Mouse (Mus musculus): ENCODE data around the gene Stau1.
"Not testable (repeated sequence)": the region's sequence is repeated elsewhere in the genome, so short reads cannot be mapped to it uniquely, and the experiment has no call there.

Gene Stau1

DNA sequence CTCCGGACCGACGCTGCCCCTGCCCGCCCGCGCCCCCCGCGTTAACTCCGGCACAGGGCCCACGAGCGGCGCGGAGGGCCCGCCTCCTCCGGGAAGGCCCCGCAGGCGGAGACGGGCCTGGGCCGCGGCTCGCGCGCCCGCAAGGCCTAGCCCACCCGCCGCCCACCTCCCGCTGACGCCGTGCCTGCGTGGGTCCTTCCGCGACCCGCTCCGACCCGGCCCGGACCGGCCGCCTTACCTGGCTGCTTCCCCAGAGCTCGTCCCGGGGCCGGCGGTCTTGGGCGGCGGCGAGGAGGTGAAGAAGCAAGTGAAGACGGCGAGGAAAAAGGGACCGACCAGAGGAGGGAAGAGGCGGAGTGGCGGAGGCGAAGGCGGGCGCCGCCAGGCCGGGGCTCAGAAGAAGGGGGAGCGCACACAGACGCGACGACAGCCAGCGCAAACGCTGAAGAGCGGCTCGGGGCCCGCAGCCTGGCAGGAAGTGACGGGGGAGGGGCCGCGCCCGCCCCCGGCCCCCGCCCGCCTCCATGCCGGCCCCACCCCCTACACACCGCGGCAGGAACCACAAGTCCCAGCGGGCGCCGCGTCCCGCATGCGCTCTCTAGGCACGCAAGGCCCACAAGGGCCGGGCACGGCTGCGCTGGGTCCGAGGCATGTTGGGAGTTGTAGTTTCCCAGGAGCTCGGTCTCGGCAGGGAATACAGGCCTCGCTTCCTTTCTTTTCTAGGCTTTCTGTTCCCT, at the start of gene Stau1:
Gene Stau1 (minus strand): TSS at position 504 of the 737 bp plus-strand sequence.
- DNase-seq (ENCODE audit: low read depth, low spot score): peak; percentile 99

DNA sequence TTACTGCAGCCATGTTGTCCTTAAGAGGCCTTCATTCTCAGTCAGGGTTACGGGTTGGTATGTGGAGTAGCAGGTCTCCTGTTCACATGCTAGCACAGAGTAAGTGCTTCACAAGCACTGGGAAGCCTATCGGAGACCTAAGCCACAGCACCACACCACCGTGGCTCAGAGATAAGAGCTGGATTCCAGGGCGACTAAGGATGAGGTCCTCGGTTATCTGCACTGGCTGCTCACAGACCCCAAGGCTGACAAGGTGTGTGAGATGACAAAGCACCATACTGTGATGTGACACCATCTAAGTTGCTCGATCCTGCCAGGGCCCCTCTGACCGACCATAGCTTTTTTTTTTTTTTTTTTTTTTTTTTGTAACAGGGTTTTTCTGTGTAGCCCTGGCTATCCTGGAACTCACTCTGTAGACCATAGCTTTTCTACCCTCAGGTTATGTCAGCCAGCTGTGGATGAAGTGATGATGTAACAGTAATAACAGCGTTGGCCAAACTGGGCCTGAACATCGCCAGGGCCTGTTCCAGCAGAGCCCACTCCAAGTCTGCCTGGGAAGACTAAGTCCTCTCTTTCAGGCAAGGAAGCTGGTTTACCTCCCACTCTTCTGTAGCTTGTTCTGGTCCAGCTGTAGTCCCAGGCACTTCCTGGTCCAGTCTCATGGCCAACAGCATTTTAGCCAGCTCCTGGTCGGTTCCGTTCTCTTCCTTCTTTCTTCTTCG, 47.5 kb upstream of the Stau1 start:
- no peak for DNase-seq (ENCODE audit: low read depth, low spot score)

DNA sequence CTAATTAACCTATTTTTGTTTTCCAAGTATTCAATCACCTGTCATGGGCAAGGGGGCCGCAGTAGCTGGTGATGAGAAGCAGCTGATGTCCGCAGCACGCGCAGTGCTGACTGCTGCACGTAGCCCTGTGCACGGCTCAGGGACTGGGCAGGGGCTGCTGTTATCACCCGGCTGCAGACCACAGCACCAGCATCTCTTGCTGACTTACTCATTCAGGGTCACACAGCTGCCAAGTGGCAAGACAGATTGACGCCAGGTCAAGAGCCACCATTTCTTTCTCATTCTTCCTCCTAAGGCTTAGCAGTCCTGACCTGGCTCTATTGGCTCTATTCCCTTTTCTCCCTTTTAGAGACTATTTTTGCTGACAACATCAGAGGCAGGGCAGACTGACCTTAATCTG, 43.3 kb upstream of the Stau1 start:
- no peak for DNase-seq (ENCODE audit: low read depth, low spot score)

DNA sequence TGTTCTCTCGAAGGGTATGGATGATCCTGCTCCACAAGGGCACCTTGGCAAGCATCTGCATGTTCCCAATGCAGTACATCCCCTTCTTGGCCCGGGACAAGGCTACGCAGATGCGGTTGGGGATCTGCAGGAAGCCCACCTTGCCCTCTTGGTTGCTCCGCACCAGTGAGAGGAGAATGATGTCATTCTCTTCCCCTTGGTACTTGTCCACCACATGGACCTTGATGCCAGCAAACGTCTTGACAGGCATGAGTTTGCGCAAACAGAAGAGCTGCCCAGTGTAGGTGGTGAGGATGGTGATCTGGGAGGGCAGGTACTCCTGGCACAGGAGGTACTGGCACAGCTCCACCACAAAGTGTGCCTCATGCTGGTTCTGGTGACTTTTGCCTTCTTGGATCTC, 42.6 kb upstream of the Stau1 start:
- DNase-seq (ENCODE audit: low read depth, low spot score): no peak

DNA sequence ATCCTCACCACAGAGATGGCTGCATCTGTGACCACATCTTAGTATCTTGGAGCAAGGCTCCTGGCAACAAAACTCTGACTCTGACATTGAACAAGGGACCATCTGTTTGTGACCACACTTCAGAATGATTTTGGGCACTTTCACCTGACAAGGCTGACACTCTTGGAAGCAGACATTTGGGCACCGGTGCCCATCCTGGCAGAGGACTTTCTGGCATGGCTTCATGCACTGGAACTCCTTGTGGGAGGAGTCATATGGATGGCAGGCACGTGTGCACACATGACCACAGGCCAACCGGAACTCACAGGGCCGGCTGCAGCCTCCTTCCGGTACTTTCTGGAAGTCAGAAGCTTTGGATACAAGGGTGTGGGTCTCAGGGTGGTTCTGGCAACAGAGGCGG, 42.2 kb upstream of the Stau1 start:
- no peak for DNase-seq (ENCODE audit: low read depth, low spot score)

DNA sequence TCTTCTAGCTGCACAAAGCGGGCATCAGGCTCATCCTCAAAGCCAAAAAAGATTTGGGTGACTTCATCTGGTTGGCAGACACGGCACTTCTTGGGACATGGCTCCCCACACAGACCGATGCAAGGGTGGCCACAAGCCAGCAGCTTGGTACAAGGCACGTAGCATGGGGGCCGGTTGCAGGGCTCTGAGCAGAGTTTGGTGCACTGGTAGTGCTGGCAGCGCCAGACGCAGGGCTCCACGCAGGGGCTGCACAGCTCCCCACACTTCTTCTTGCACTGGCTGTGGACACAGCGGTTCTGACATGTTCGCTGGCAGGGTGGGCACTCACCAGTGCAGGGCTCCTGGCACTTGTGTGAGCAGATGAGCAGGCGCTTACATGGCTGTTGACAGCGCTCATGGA, 41.6 kb upstream of the Stau1 start:
- DNase-seq (ENCODE audit: low read depth, low spot score): no peak

DNA sequence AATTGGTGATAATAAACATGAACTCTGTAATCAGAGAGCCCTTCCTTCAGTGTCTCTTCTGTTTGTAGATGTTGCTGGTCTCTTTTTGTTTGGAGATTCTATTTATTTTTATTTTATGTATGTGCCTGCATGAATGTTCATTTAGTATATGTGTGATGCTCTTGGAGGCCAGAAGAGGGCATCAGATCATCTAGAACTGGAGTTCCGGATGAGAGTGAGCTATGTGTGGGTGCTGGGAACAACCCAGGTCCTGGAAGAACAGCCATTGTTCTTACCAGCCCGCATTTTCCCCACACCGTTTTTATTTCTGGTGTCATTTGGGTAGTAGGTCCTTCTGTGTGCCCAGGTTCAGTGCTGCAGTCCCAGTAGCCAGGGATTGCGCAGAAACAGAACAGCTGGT, 34.4 kb upstream of the Stau1 start:
- DNase-seq (ENCODE audit: low read depth, low spot score): peak; percentile 50

DNA sequence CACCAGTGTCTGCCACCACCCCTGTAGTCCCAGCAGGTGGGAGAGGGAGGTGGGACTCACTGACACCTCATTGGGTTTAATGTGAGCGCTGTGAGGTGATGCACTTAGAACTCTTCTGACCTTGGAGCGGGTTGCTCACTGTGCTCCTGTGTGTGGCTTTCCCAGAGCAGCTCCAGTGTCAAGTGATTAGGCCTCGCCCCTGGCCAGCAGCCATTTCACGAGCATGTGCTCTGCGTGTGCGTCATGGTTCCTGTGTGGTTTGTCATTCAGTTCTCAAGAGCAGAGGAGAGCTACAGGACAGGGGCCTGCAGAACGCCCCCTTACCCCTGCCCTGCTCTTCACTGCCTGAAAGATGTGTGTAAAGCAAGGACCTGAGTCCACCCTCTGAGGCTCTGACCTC, 32.5 kb upstream of the Stau1 start:
- DNase-seq (ENCODE audit: low read depth, low spot score): no peak

DNA sequence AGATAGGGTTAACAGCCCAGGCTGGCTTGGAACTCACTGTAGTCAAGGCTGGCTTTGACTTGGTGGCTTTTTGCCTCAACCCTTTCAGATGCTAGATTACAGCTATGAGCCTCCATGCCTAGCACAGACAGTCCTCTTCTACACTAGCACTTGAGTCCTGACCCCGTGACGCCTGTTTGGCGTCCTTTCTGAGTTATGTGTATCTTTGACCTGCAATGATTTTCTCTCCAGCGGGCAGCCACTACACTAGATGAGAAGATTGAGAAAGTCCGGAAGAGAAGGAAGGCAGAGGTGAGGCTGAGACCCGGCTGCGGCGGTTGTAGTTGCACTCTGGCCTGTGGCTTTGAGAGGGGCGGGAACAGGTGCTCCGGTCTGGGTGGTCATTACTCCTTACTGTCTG, 23.3 kb upstream of the Stau1 start:
- DNase-seq (ENCODE audit: low read depth, low spot score): no peak

DNA sequence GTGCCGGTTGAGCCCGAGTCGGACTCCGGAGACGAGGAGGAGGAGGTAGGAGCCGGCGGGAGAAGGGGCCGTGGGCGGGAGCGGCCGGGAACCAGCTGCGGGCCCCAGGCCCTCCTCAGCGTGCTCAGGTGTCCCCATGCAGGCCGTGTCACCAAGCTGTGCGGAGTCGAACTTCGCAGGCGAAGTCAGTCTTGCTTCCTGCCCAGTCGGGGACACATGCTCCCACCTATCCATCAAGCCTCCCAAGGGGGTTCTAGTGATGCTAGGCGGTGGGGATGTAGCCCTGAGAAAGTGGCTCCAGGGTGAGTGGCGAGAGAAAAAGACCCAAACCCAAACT, 19.3 kb upstream of the Stau1 start:
- DNase-seq (ENCODE audit: low read depth, low spot score): no peak

DNA sequence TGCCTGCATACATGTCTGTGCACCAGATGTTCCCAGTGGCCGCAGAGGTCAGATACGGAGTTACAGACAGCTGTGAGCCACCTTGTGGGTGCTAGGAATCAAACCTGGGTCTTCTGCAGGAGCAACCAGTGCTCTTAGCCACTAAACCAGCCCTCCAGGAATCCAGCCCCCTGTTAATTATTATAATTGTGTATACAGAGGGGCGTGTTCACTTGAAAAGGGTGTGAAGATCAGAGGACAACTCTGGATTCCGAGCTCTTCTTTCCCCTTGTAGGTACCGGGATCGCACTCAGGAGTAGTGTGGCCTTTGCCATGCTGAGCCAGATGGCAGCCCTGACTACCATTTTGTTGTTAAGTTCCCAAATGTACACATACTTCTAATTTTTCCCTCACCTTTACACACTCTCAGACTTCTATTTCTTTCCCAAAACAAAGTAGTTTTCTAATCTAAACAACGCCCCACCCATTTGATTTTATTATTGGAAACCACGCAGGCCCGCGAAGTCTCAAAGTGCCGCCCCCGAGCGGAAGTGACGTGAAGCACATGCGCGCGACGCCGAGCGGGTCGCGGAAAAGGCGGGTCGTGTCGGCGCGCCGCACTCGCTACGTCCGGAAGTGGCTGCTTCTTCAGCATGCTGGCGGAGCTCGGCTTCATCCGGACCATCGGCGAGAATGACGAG, 18.7 kb upstream of the Stau1 start, which contains the start of gene Ddx27:
Gene Ddx27 (plus strand): TSS at position 492 of the 680 bp plus-strand sequence.
- peak; percentile 97 for DNase-seq (ENCODE audit: low read depth, low spot score)

DNA sequence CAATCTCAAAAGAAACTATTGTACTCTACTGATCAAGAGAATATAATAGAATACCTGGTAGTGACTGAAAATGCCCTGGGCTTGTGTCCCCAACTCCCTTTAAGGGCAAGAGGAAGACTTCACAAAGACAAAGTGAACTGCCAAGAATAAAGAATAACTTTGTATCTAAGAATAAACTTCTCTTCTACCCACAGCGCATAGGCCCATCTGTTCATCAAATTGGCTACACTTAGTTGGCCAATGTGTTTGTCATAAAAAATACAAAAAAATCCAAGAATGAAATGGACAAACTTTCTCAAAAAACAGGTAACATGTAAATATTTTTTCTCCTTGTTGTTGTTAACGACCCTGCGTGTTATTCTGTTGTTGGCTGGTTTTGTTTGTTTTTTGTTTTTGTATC, 14.4 kb upstream of the Stau1 start:
- no peak for DNase-seq (ENCODE audit: low read depth, low spot score)

DNA sequence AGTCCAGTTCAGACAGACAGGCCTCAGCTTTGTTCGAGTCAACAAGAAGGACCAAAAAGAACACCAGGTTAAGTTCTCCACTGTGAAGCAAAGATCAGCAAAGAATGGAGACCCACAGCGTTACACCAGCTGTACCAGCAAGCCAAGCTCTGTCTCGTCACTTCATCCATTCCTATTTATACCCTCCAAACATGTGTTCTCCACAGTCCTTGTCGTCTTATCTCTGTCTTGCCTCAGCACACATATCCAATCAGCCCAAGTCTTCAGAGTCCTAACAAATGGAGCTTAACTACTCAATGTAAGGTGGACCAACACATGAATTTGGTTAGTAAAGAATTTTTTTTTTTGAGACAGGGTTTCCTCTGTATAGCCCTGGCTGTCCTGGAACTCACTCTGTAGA, 13.4 kb upstream of the Stau1 start:
- DNase-seq (ENCODE audit: low read depth, low spot score): no peak

DNA sequence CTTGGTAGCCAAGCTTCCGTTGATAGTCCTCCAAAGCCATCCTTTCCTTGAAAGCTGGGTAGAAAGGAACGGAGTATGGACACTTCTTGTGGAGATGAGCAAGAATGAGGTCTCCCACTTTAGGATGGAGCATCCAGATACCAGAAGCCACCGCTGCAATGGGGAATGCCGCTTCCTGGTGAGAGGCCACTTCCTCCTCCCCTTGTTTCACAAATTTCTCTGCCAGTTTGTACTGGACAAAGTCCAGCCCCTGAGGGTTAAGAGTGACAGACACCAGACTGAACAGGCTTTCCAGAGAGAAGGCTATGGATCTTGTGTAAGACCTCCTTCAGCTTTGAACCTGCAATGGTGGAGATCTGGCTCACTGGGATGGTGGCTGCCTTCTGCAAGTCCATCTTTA, 11.5 kb upstream of the Stau1 start:
- not testable (repeated sequence) for DNase-seq (ENCODE audit: low read depth, low spot score)

DNA sequence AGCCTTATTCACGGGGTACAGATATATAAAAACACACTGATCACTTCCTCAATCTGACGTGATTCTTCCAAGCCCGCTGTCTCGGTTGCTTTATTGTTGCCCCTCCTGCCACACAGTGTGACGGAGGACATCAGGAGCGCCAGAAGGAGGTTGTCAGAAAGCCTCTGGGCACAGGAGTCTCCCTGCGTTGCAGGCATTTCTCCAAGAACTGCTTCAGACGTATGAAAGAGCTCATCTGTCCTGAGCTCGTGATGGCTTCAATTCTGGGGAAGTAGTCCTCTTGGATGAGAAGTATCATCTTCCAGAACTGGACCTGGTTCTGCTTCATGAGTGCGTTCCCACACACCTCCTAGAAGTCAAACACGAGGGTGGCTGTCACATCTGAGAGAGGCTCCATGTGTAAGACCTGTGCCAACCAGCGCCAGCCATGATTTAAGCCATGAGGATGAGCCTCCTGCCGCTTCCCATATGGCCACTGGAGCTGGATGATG, 10.9 kb upstream of the Stau1 start:
- DNase-seq (ENCODE audit: low read depth, low spot score): no peak

DNA sequence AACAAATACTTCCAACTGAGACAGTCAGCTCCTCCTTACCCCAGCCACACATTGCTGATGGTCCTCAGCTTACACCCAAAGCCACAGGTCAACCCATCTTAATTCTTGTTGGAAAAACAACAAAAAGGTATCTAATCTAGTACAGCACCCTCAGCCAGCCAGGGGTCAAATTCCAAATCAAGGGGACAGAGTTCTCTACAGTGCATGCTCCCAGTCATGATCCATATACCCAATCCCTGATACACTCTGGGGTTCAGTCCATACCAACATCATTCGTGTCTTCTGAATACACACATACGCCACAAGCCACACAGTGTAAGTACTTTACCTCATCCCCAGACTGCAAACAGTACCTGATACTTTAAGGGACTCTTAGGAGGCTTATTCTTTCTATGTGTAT, 10.3 kb upstream of the Stau1 start:
- no peak for DNase-seq (ENCODE audit: low read depth, low spot score)

DNA sequence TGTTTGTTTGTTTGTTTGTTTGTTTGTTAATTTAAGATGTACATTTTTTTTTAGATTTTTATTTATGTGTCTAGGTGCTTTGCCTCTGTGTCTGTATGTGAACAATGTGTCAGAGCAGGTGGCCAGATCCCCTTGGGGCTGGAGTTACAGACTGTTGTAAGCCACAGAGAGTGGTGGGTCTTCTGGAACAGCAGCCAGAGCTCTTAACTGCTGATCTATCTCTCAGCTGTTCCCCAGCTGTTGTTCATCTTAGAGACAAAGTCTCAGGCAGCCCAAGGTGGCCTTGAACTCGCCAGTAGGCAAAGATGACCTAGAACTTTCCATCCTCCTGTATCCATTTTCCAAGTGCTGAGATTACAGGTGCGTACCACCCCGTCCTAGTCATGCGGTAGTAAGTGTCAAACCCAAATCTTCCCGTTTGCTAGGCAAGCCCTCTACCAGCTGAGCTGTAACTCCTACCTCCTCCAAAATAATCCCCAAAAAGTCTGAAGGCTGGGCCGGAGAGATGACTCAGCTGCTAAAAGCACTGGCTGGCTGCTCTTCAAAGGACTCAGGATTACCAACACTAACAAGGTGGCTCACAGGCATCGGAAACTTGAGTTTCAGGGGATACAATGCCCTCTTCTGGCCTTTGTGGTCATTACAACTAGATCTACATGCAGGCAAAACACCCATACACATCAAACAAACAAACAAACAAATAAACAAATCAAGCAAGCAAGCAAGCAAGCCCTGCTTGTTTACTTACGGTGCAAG, 8.2 kb upstream of the Stau1 start:
- DNase-seq (ENCODE audit: low read depth, low spot score): peak; percentile 88

DNA sequence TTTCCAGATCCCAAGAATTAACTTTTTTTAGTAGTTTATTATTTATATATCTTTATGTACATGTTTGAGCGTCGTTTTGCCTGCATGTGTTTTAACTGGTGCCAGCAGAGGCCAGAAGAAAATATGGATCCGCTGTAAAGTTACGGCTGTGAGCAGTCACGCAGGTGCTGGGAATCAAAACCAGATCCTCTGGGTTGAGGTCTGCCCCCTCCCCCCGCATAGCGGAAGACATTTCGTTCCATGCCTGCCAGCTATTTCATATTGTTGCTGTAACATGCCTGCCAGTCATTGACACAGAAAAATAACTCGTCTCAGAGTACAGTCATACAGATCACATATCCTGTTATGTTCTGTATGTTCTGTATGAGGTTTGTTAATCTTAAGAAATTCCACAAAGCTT, 5.4 kb upstream of the Stau1 start:
- no peak for DNase-seq (ENCODE audit: low read depth, low spot score)

DNA sequence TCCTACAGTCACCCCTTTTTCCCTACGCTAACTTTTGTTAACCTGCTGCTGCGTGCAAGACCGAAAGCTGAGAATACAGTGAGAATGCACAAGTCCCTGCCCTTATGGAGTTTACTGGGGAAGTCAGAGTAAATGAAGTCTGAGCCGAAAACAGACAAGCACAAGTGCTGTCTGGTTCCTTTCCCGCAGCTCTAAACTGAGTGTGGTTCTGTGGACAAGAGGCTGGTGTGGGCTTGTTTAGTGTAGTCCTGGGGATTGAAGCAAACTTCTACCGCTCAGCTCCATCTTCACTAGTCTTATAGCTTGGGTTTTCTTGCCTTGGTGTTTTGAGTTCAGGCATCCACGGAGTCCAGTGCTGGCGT, 415 bp upstream of the Stau1 start:
- no peak for DNase-seq (ENCODE audit: low read depth, low spot score)

DNA sequence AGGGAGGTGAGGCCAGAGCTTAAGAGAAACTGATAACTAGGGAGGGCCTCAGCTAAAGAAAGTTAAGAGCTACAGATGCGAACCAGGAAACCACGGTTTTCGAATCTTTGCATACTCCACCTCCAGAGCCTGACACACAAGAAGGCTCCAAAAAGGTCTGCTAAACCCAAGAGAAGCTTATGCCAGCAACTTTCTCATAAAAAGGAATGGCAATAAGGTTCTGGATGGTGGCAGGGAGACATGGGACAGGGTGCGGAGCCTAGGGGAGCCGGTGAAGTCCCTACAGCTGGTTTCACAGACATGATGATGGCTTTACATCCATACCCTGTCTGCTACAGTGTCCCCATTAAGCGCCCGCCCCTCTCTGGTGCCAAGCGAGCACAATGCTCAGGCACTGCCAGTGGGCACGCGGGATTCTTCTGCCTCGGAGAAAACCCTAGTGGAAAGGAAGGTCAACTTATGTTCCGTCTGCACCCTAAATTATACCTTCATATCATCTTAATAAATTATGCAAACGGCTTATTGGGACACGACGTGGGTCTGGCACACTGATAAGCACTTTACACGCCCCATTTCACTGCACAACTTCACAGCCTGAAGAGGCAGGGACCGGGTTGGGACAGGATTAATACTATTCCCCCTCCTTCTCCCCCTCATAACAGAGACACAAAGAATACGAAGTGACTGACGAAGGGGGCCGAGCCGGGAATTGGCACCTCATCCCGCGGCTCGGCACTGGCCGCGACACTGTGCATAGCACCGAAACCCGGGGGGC, 891 bp downstream of the Stau1 start:
- DNase-seq (ENCODE audit: low read depth, low spot score): peak; percentile 28

DNA sequence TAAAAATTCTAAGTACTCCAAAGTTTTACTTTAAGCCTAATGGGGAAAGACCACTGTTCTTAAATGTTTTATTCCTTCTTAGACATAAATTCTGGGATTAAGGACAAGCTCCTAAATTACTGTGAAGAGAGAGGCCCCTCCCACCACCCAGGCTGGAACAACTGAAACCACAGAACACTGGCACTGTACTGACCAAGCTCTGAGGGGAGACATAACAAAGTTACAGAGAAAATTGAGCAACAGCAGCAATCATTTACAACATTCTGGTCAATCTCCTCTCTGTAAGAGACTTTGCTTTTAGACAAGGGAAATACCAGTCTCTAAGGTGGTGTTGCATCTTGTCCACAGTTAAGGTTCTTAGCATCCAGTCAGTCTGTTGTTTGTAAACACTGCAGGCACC, 4.2 kb downstream of the Stau1 start:
- no peak for DNase-seq (ENCODE audit: low read depth, low spot score)
